Mouse (Mus musculus) hindbrain, embryonic 14.5 days (tissue): ENCODE data around the gene Dhdds. TPM values are rescaled to one million over a fixed set of nuclear protein-coding genes. Genes with fewer than 3 reads are reported as not detected.
"Not testable (repeated sequence)": the region's sequence is repeated elsewhere in the genome, so short reads cannot be mapped to it uniquely, and the experiment has no call there.

Experiments used
- ATAC-seq: fragments of 200-750 bp; cut with Nextera tagmentation; 2 replicates; pipeline ENCODE4 v1.8.0; 2017; ENCODE audit warnings: moderate number of reproducible peaks, mild to moderate bottlenecking, moderate TSS enrichment, moderate library complexity; ENCODE audit not compliant: low FRiP score
- DNase-seq: peaks from one replicate; pipeline ENCODE4 v3.0.0-alpha.2; 2015; ENCODE audit warnings: low spot score
- H3K27ac ChIP-seq: fragments of 300-500 bp; sonication (generic); 2 replicates; pipeline ENCODE4 v1.5.1; 2014; ENCODE audit warnings: mild to moderate bottlenecking, moderate library complexity
- H3K27me3 ChIP-seq: fragments of 300-500 bp; sonication (generic); 2 replicates; pipeline ENCODE4 v1.6.1; 2014; ENCODE audit warnings: mild to moderate bottlenecking, low read length, mixed read lengths; ENCODE audit not compliant: control insufficient read depth, insufficient read depth
- H3K36me3 ChIP-seq: fragments of 300-500 bp; sonication (generic); replicated peaks from 2 replicates; pipeline ENCODE4 v1.6.1; 2014; ENCODE audit not compliant: control insufficient read depth, insufficient read depth
- H3K4me1 ChIP-seq: fragments of 300-500 bp; sonication (generic); replicated peaks from 2 replicates; pipeline ENCODE4 v1.6.1; 2014; ENCODE audit warnings: antibody characterized with exemption, low read length, mixed read lengths; ENCODE audit not compliant: control insufficient read depth, insufficient read depth
- H3K4me2 ChIP-seq: fragments of 300-500 bp; sonication (generic); replicated peaks from 2 replicates; pipeline ENCODE4 v1.6.1; 2014; ENCODE audit warnings: mild to moderate bottlenecking, moderate library complexity
- H3K4me3 ChIP-seq: fragments of 300-500 bp; sonication (generic); replicated peaks from 2 replicates; pipeline ENCODE4 v1.5.1; 2014; ENCODE audit warnings: mild to moderate bottlenecking, low read length
- H3K9ac ChIP-seq: fragments of 300-500 bp; sonication (generic); 2 replicates; pipeline ENCODE4 v1.6.1; 2014
- H3K9me3 ChIP-seq: fragments of 300-500 bp; sonication (generic); 2 replicates; pipeline ENCODE4 v1.6.1; 2016; ENCODE audit warnings: low read length; ENCODE audit not compliant: control insufficient read depth
- WGBS: fragments of 180-500 bp; shearing (Covaris S2); extraction: QIAGEN DNeasy Blood & Tissue Kit; methylation state at CpG from one replicate; pipeline ENCODE4 v1.1.7; 2014; 5-methylcytosine and 5-hydroxymethylcytosine counted together
- polyA plus RNA-seq: library from polyadenylated mRNA; unstranded; fragments of >200 nt; fragmentation: Nextera tagmentation; extraction: Ambion mirVana; gene quantifications from 2 replicates; pipeline ENCODE4 v1.2.1, GENCODE M21; 2014

Dhdds gene
- polyA plus RNA-seq, 1 experiment from 2014 or later, result 49.3 TPM

- not testable (repeated sequence) for H3K27ac ChIP-seq, H3K27me3 ChIP-seq, H3K4me1 ChIP-seq, ATAC-seq, H3K4me3 ChIP-seq, H3K4me2 ChIP-seq, H3K9ac ChIP-seq, H3K9me3 ChIP-seq, DNase-seq
- WGBS, result 90% methylated on average over 7 of the region's 8 CpGs
- peaks cover 79% of the 10 kb centered on the region for H3K36me3 ChIP-seq
These were observed 12.4 kb downstream of the Dhdds start for GRCm38 (mm10) chr4:133988289-133988688.

GRCm38 (mm10) chr4:133982936-133983335, 17.8 kb downstream of the Dhdds start:
- Histone ChIP-seq H3K4me3 (no peak overlapping the region), H3K4me1 (no peaks in the 10 kb centered on the region), H3K27ac (no peak overlapping the region), H3K36me3 (peaks cover 72% of the 10 kb centered on the region), H3K4me2 (no peak overlapping the region), H3K27me3 (no peaks in the 10 kb centered on the region), H3K9ac (no peak overlapping the region), H3K9me3 (no peaks in the 10 kb centered on the region)
- WGBS, result 83% methylated on average over 13 of the region's 13 CpGs
- ATAC-seq (no peak), DNase-seq (no peak)

GRCm38 (mm10) chr4:133980496-133980895, 20.2 kb downstream of the Dhdds start:
- no peak for ATAC-seq
- WGBS, result 93% methylated on average over 5 of the region's 5 CpGs

GRCm38 (mm10) chr4:133978021-133978711, 22.6 kb downstream of the Dhdds start:
- no peak overlapping the region for H3K9ac ChIP-seq
- DNase-seq (no peak), ATAC-seq (no peak)
- no peaks in the 10 kb centered on the region for H3K9me3 ChIP-seq
- H3K27ac ChIP-seq, result no peak overlapping the region
- no peak overlapping the region for H3K4me3 ChIP-seq
- no peaks in the 10 kb centered on the region for H3K27me3 ChIP-seq
- no peaks in the 10 kb centered on the region for H3K4me1 ChIP-seq
- 93% methylated on average over 10 of the region's 10 CpGs for WGBS
- H3K4me2 ChIP-seq, result no peak overlapping the region
- peaks cover 65% of the 10 kb centered on the region for H3K36me3 ChIP-seq

More at GRCm38 (mm10) chr4:133980496-133980895, 20.2 kb downstream of the Dhdds start:
- no peaks in the 10 kb centered on the region for H3K27me3 ChIP-seq
- H3K36me3 ChIP-seq, result peaks cover 68% of the 10 kb centered on the region
- H3K4me3 ChIP-seq, result no peak overlapping the region
- no peak overlapping the region for H3K27ac ChIP-seq
- H3K9me3 ChIP-seq, result no peaks in the 10 kb centered on the region
- no peak for DNase-seq
- no peak overlapping the region for H3K9ac ChIP-seq
- no peak overlapping the region for H3K4me2 ChIP-seq
- H3K4me1 ChIP-seq, result no peaks in the 10 kb centered on the region

GRCm38 (mm10) chr4:133971741-133972140, 29.0 kb downstream of the Dhdds start:
- no peaks in the 10 kb centered on the region for H3K9me3 ChIP-seq
- H3K36me3 ChIP-seq, result peaks cover 24% of the 10 kb centered on the region; the same call in 1 of the 2 replicates
- H3K4me2 ChIP-seq, result no peak overlapping the region
- no peak overlapping the region for H3K9ac ChIP-seq
- ATAC-seq (no peak), DNase-seq (no peak)
- peaks cover 25% of the 10 kb centered on the region for H3K4me1 ChIP-seq
- H3K27me3 ChIP-seq, result no peaks in the 10 kb centered on the region
- no peak overlapping the region for H3K4me3 ChIP-seq
- WGBS, result 51% methylated on average over 8 of the region's 8 CpGs
- peak overlapping the region; percentile 38 for H3K27ac ChIP-seq

GRCm38 (mm10) chr4:133970876-133971275, 29.8 kb downstream of the Dhdds start:
- Histone ChIP-seq H3K36me3 (peaks cover 23% of the 10 kb centered on the region; the same call in 1 of the 2 replicates), H3K4me1 (peaks cover 33% of the 10 kb centered on the region), H3K4me2 (no peak overlapping the region), H3K9me3 (no peaks in the 10 kb centered on the region), H3K27me3 (no peaks in the 10 kb centered on the region), H3K27ac (peak overlapping the region; percentile 97), H3K4me3 (no peak overlapping the region), H3K9ac (no peak overlapping the region)
- ATAC-seq (no peak), DNase-seq (no peak)
- WGBS, result 66% methylated on average over 13 of the region's 13 CpGs

- Histone ChIP-seq H3K4me3 (no peak overlapping the region), H3K9ac (no peak overlapping the region), H3K36me3 (peaks cover 26% of the 10 kb centered on the region), H3K4me2 (no peak overlapping the region), H3K27ac (peak overlapping the region; percentile 97), H3K9me3 (no peaks in the 10 kb centered on the region), H3K27me3 (no peaks in the 10 kb centered on the region), H3K4me1 (peaks cover 38% of the 10 kb centered on the region)
- ATAC-seq, result no peak
- no peak for DNase-seq
- 5% methylated on average over 4 of the region's 4 CpGs for WGBS
These were observed 30.5 kb downstream of the Dhdds start for GRCm38 (mm10) chr4:133970196-133970595.

GRCm38 (mm10) chr4:133969114-133969770, 31.5 kb downstream of the Dhdds start:
- Histone ChIP-seq H3K4me2 (peak overlapping the region; percentile 94), H3K4me1 (peaks cover 38% of the 10 kb centered on the region), H3K27ac (peak overlapping the region; percentile 97), H3K36me3 (peaks cover 25% of the 10 kb centered on the region), H3K9me3 (no peaks in the 10 kb centered on the region), H3K9ac (peak overlapping the region; percentile 90; the same call in 1 of the 2 replicates), H3K4me3 (peak overlapping the region; percentile 58), H3K27me3 (no peaks in the 10 kb centered on the region)
- ATAC-seq (no peak), DNase-seq (peak; percentile 56)
- WGBS, result 41% methylated on average over 8 of the region's 8 CpGs

GRCm38 (mm10) chr4:133968150-133968921, 32.4 kb downstream of the Dhdds start, which contains the start of gene Hmgn2:
Gene Hmgn2, minus strand, starts transcription at chr4:133968650.
- peak within 1 kb of the TSS; percentile 97 for H3K27ac ChIP-seq
- peak within 1 kb of the TSS; percentile 90 for H3K9ac ChIP-seq
- H3K9me3 ChIP-seq, result no peaks in the 10 kb centered on the region
- WGBS, result under 1% methylated on average over 42 of the region's 42 CpGs
- peaks cover 38% of the 10 kb centered on the region for H3K4me1 ChIP-seq
- peaks cover 34% of the 10 kb centered on the region for H3K36me3 ChIP-seq
- DNase-seq (no peak), ATAC-seq (peak; percentile 66)
- no peaks in the 10 kb centered on the region for H3K27me3 ChIP-seq
- H3K4me3 ChIP-seq, result peak within 1 kb of the TSS; percentile 58
- H3K4me2 ChIP-seq, result peak within 1 kb of the TSS; percentile 94
